ENCODE assay signal across 22 mouse cellular contexts in genomic region chr12:108474440-108474839, GRCm38 (mm10).
A peak's percentile ranks its signal among the peaks of the same experiment; 100 is the strongest.
DNase-seq lines count a peak whose midpoint lies in the region; ATAC-seq and TF ChIP-seq lines count a peak whose summit lies in the region.
"Had no signal": no experiment of that assay in that cellular context is flagged by ENCODE, and none has a peak within 500 bp of the region (broad histone marks: within the 10 kb centered on the region; RNA-seq: fewer than 3 reads in every experiment).

No protein-coding gene starts in this region.

- no peaks in the 10 kb centered on the region for H3K36me3 ChIP-seq in liver, embryonic 14.5 days (replicated peaks; ENCODE audit: control insufficient read depth, insufficient read depth, low read depth)
- no peaks in the 10 kb centered on the region for H3K36me3 ChIP-seq in liver, embryonic 11.5 days (ENCODE audit: control insufficient read depth, insufficient read depth, low read length)
- H3K36me3 ChIP-seq in midbrain, embryonic 11.5 days (ENCODE audit: control insufficient read depth, insufficient read depth, low read length) = peaks cover 12% of the 10 kb centered on the region
- H3K36me3 ChIP-seq in midbrain, embryonic 15.5 days (replicated peaks) = no peaks in the 10 kb centered on the region; the same call in 1 of the 2 replicates

- DNase-seq in liver, embryonic 14.5 days (ENCODE audit: low read depth in 3 of 3, low spot score in 3 of 3) = no peak
- DNase-seq in liver, embryonic 11.5 days (ENCODE audit: low spot score) = no peak
- peak; percentile 47 for DNase-seq in midbrain, embryonic 11.5 days (ENCODE audit: low spot score, missing footprints)
- DNase-seq in thymus, postnatal 4 days = no peak
- DNase-seq: adrenal gland, adult 2 months; adrenal gland, postnatal 10 days; adrenal gland, postnatal 25 days; cerebellum, adult 11 months; cerebellum, adult 18-20 months; cerebellum, adult 8-10 months; cerebellum, adult 9-11 months; cerebellum, postnatal 14 days; cerebellum, postnatal 36 days; embryo, embryonic 11 days had no signal

- no peaks in the 10 kb centered on the region for H3K9me3 ChIP-seq in liver, embryonic 14.5 days (ENCODE audit: control insufficient read depth, low read length)
- no peaks in the 10 kb centered on the region for H3K9me3 ChIP-seq in liver, embryonic 11.5 days (ENCODE audit: control insufficient read depth, low read length)
- no peaks in the 10 kb centered on the region for H3K9me3 ChIP-seq in midbrain, embryonic 11.5 days (ENCODE audit: control insufficient read depth, low read length)
- H3K9me3 ChIP-seq in midbrain, embryonic 15.5 days = no peaks in the 10 kb centered on the region
- H3K9me3 ChIP-seq: embryonic facial prominence, embryonic 15.5 days; forebrain, embryonic 10.5 days had no signal

- H3K27me3 ChIP-seq in liver, embryonic 14.5 days (ENCODE audit: control insufficient read depth, insufficient read depth, low read length) = no peaks in the 10 kb centered on the region
- no peaks in the 10 kb centered on the region for H3K27me3 ChIP-seq in liver, embryonic 11.5 days (replicated peaks; ENCODE audit: control insufficient read depth, insufficient read depth, low read length)
- H3K27me3 ChIP-seq in midbrain, embryonic 11.5 days (ENCODE audit: control insufficient read depth, insufficient read depth, low read length) = no peaks in the 10 kb centered on the region
- H3K27me3 ChIP-seq in midbrain, embryonic 15.5 days (replicated peaks) = no peaks in the 10 kb centered on the region
- H3K27me3 ChIP-seq: embryonic facial prominence, embryonic 13.5 days; embryonic facial prominence, embryonic 15.5 days; forebrain, embryonic 12.5 days had no signal

- no peak overlapping the region for H3K27ac ChIP-seq in liver, embryonic 14.5 days
- H3K27ac ChIP-seq in liver, embryonic 11.5 days (ENCODE audit: low read depth, low read length) = no peak overlapping the region
- no peak overlapping the region for H3K27ac ChIP-seq in midbrain, embryonic 11.5 days (ENCODE audit: low read depth, low read length)
- no peak overlapping the region for H3K27ac ChIP-seq in midbrain, embryonic 15.5 days
- H3K27ac ChIP-seq: embryonic facial prominence, embryonic 13.5 days; embryonic facial prominence, embryonic 15.5 days; forebrain, embryonic 10.5 days; forebrain, embryonic 12.5 days had no signal

- TF ChIP-seq CTCF in liver, embryonic 14.5 days (IDR thresholded peaks at IDR 0.05; ENCODE audit: low read depth) = no peak

- H3K4me2 ChIP-seq in liver, embryonic 14.5 days (ENCODE audit: low read depth) = no peak overlapping the region
- no peak overlapping the region for H3K4me2 ChIP-seq in liver, embryonic 11.5 days
- no peak overlapping the region for H3K4me2 ChIP-seq in midbrain, embryonic 11.5 days
- H3K4me2 ChIP-seq in midbrain, embryonic 15.5 days = no peak overlapping the region
- H3K4me2 ChIP-seq: embryonic facial prominence, embryonic 13.5 days; embryonic facial prominence, embryonic 15.5 days; forebrain, embryonic 12.5 days had no signal

- H3K4me1 ChIP-seq in liver, embryonic 14.5 days (replicated peaks; ENCODE audit: control insufficient read depth in 2 of 2, insufficient read depth in 2 of 2, low read length in 1 of 2) = no peaks in the 10 kb centered on the region
- no peaks in the 10 kb centered on the region for H3K4me1 ChIP-seq in liver, embryonic 11.5 days (replicated peaks; ENCODE audit: control insufficient read depth, insufficient read depth, low read length)
- H3K4me1 ChIP-seq in midbrain, embryonic 11.5 days (ENCODE audit: control insufficient read depth, insufficient read depth, low read length) = no peaks in the 10 kb centered on the region
- no peaks in the 10 kb centered on the region for H3K4me1 ChIP-seq in midbrain, embryonic 15.5 days
- H3K4me1 ChIP-seq: embryonic facial prominence, embryonic 13.5 days; embryonic facial prominence, embryonic 15.5 days; forebrain, embryonic 12.5 days had no signal

- TF ChIP-seq EP300 in liver, embryonic 14.5 days (IDR thresholded peaks at IDR 0.05; ENCODE audit: low read depth) = no peak

- H3K9ac ChIP-seq in liver, embryonic 14.5 days (replicated peaks) = no peak overlapping the region
- H3K9ac ChIP-seq in liver, embryonic 11.5 days (ENCODE audit: low read depth, low read length) = no peak overlapping the region
- H3K9ac ChIP-seq in midbrain, embryonic 11.5 days (ENCODE audit: low read length) = no peak overlapping the region
- no peak overlapping the region for H3K9ac ChIP-seq in midbrain, embryonic 15.5 days
- H3K9ac ChIP-seq: embryonic facial prominence, embryonic 13.5 days; embryonic facial prominence, embryonic 15.5 days; forebrain, embryonic 12.5 days had no signal

- no peak overlapping the region for H3K4me3 ChIP-seq in liver, embryonic 14.5 days (ENCODE audit: insufficient read depth in 1 of 2, low read depth in 2 of 2, low read length in 2 of 2)
- H3K4me3 ChIP-seq in liver, embryonic 11.5 days (ENCODE audit: low read depth, low read length) = no peak overlapping the region
- no peak overlapping the region for H3K4me3 ChIP-seq in midbrain, embryonic 11.5 days (ENCODE audit: low read depth, low read length)
- no peak overlapping the region for H3K4me3 ChIP-seq in midbrain, embryonic 15.5 days
- H3K4me3 ChIP-seq: embryonic facial prominence, embryonic 13.5 days; embryonic facial prominence, embryonic 15.5 days; erythroblast, embryonic 14.5 days; forebrain, embryonic 10.5 days; forebrain, embryonic 12.5 days had no signal

- 0 out of 2 replicates have a peak, but pooled peaks have one; percentile 39 for ATAC-seq in liver, embryonic 14.5 days (ENCODE audit: insufficient read depth)
- no peak for ATAC-seq in liver, embryonic 11.5 days (replicated peaks; ENCODE audit: low FRiP score)
- ATAC-seq in midbrain, embryonic 11.5 days (ENCODE audit: low FRiP score) = no peak
- no peak for ATAC-seq in midbrain, embryonic 15.5 days (replicated peaks)
- ATAC-seq: forebrain, embryonic 14.5 days; forebrain, embryonic 16.5 days had no signal

- WGBS in liver, embryonic 14.5 days (ENCODE audit: insufficient replicate concordance) = 40% methylated on average over 3 of the region's 3 CpGs
- WGBS in liver, embryonic 11.5 days = 63% methylated on average over 3 of the region's 3 CpGs
- 77% methylated on average over 3 of the region's 3 CpGs for WGBS in midbrain, embryonic 11.5 days
- 82% methylated on average over 3 of the region's 3 CpGs for WGBS in midbrain, embryonic 15.5 days
